Mouse (Mus musculus) forebrain, embryonic 14.5 days (tissue): ENCODE measurements at regions not wholly inside any gene's neighbourhood (a gene's known extent, or its start where the extent isn't known, plus 50 kb on each side); places are given as distances from the start of the nearest gene placed in this dataset.

ENCODE experiments used
- ATAC-seq: fragments of 200-750 bp; cut with Nextera tagmentation; 2 replicates; pipeline ENCODE4 v1.8.0; 2017; ENCODE audit warnings: mild to moderate bottlenecking, moderate library complexity
- DNase-seq: peaks from one replicate; pipeline ENCODE4 v3.0.0-alpha.2; 2015; ENCODE audit warnings: low spot score
- H3K27ac ChIP-seq: fragments of 300-500 bp; sonication (generic); 2 replicates; pipeline ENCODE4 v1.5.1; 2014; ENCODE audit warnings: low read depth, mild to moderate bottlenecking, control low read depth, low read length, moderate library complexity
- H3K27me3 ChIP-seq: fragments of 300-500 bp; sonication (generic); replicated peaks from 2 replicates; pipeline ENCODE4 v1.6.1; 2014; ENCODE audit warnings: low read length, control low read depth, mixed read lengths; ENCODE audit not compliant: control insufficient read depth, insufficient read depth
- H3K36me3 ChIP-seq: fragments of 300-500 bp; sonication (generic); 2 replicates; pipeline ENCODE4 v1.6.1; 2014; ENCODE audit warnings: low read length, control low read depth; ENCODE audit not compliant: control insufficient read depth, insufficient read depth
- H3K4me1 ChIP-seq: fragments of 300-500 bp; sonication (generic); 2 replicates; pipeline ENCODE4 v1.6.1; 2014; ENCODE audit warnings: antibody characterized with exemption, low read length, control low read depth; ENCODE audit not compliant: control insufficient read depth, insufficient read depth
- H3K4me2 ChIP-seq: fragments of 300-500 bp; sonication (generic); 2 replicates; pipeline ENCODE4 v1.6.1; 2014; ENCODE audit warnings: mild to moderate bottlenecking, control low read depth, low read length
- H3K4me3 ChIP-seq: fragments of 300-500 bp; sonication (generic); 2 replicates; pipeline ENCODE4 v1.5.1; 2014; ENCODE audit warnings: low read depth, low read length, control low read depth
- H3K9ac ChIP-seq: fragments of 300-500 bp; sonication (generic); 2 replicates; pipeline ENCODE4 v1.6.1; 2014; ENCODE audit warnings: mild to moderate bottlenecking, low read length, control low read depth, moderate library complexity
- H3K9me3 ChIP-seq: fragments of 300-500 bp; sonication (generic); replicated peaks from 2 replicates; pipeline ENCODE4 v1.6.1; 2016; ENCODE audit warnings: low read length, control low read depth, mixed read lengths; ENCODE audit not compliant: control insufficient read depth
- WGBS: fragments of 180-500 bp; shearing (Covaris S2); extraction: QIAGEN DNeasy Blood & Tissue Kit; methylation state at CpG from one replicate; pipeline ENCODE4 v1.1.7; 2014; 5-methylcytosine and 5-hydroxymethylcytosine counted together

- Histone ChIP-seq H3K9ac (no peak overlapping the region), H3K4me2 (no peak overlapping the region), H3K4me1 (no peaks in the 10 kb centered on the region), H3K4me3 (no peak overlapping the region), H3K36me3 (no peaks in the 10 kb centered on the region), H3K27me3 (no peaks in the 10 kb centered on the region), H3K27ac (no peak overlapping the region), H3K9me3 (no peaks in the 10 kb centered on the region)
- DNase-seq (peak; percentile 39), ATAC-seq (peak; percentile 52; the same call in 1 of the 2 replicates)
- WGBS: 64% methylated on average over 9 of the region's 9 CpGs
These were observed 139.5 kb upstream of the Zfp770 start for GRCm38 (mm10) chr2:114340578-114341293.

DNA sequence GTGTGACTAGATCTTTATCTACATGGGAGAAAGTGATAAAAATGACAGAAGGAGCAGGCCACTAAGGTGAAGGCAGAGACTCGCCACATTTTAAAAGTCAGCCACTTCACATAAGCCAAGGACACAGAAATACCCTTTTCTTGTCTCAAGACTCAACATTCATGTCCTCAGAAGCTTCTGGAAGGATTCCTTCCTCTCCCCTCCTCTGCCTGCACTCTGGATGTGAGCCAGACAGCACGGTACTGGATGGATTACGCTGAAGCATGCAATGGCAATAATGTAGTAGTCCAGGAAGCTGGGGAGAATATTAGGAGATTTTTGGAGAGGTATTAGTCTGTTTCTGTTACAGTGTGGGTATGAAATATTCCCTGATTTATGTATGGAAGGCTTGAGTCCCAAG lies 100.5 kb upstream of the Zfp770 start:
- no peak for DNase-seq

GRCm38 (mm10) chr2:114295110-114295509 lies 93.8 kb upstream of the Zfp770 start:
- DNase-seq (no peak), ATAC-seq (no peak)
- Histone ChIP-seq H3K36me3 (no peaks in the 10 kb centered on the region), H3K9ac (no peak overlapping the region), H3K27ac (no peak overlapping the region), H3K4me2 (no peak overlapping the region), H3K4me1 (no peaks in the 10 kb centered on the region), H3K4me3 (no peak overlapping the region), H3K27me3 (no peaks in the 10 kb centered on the region), H3K9me3 (no peaks in the 10 kb centered on the region)
- 70% methylated on average over 1 of the region's 1 CpGs for WGBS

More for the DNA sequence above, 100.5 kb upstream of the Zfp770 start:
- Histone ChIP-seq H3K4me3 (no peak overlapping the region), H3K36me3 (no peaks in the 10 kb centered on the region), H3K4me2 (no peak overlapping the region), H3K9me3 (no peaks in the 10 kb centered on the region), H3K27ac (no peak overlapping the region), H3K4me1 (no peaks in the 10 kb centered on the region), H3K27me3 (no peaks in the 10 kb centered on the region), H3K9ac (no peak overlapping the region)
- no peak for ATAC-seq
- WGBS: 85% methylated on average over 3 of the region's 3 CpGs

DNA sequence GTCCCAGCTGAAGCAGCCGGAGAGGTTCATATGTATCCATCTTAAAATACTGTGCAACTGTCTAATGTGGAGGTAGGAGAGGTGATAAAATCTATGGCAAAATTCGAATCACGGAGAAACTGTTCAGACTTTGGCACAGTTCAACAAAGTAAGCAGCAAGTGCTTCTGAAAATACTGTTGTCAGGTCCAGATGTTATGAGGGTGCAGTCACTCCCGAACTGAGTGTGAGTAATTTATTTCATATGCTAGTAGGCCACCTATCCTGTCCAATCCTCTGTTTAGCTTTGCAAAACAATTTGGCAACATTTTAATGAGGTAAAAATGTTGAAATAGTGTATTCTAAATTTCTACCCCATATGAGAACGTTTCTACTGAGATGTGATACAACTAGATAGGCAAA lies 90.1 kb upstream of the Zfp770 start:
- Histone ChIP-seq H3K4me1 (no peaks in the 10 kb centered on the region), H3K27ac (no peak overlapping the region), H3K9me3 (no peaks in the 10 kb centered on the region), H3K36me3 (no peaks in the 10 kb centered on the region), H3K4me2 (no peak overlapping the region), H3K4me3 (no peak overlapping the region), H3K9ac (no peak overlapping the region), H3K27me3 (no peaks in the 10 kb centered on the region)
- 85% methylated on average over 5 of the region's 5 CpGs for WGBS
- DNase-seq: no peak
- ATAC-seq: no peak

- peak; percentile 32 for DNase-seq
- Histone ChIP-seq H3K27me3 (no peaks in the 10 kb centered on the region), H3K4me1 (peaks cover 4% of the 10 kb centered on the region; the same call in 1 of the 2 replicates), H3K4me3 (no peak overlapping the region), H3K27ac (no peak overlapping the region), H3K9me3 (no peaks in the 10 kb centered on the region), H3K36me3 (no peaks in the 10 kb centered on the region), H3K4me2 (no peak overlapping the region), H3K9ac (no peak overlapping the region)
- no peak for ATAC-seq
These were observed 74.3 kb upstream of the Zfp770 start for GRCm38 (mm10) chr2:114275536-114275935.

DNA sequence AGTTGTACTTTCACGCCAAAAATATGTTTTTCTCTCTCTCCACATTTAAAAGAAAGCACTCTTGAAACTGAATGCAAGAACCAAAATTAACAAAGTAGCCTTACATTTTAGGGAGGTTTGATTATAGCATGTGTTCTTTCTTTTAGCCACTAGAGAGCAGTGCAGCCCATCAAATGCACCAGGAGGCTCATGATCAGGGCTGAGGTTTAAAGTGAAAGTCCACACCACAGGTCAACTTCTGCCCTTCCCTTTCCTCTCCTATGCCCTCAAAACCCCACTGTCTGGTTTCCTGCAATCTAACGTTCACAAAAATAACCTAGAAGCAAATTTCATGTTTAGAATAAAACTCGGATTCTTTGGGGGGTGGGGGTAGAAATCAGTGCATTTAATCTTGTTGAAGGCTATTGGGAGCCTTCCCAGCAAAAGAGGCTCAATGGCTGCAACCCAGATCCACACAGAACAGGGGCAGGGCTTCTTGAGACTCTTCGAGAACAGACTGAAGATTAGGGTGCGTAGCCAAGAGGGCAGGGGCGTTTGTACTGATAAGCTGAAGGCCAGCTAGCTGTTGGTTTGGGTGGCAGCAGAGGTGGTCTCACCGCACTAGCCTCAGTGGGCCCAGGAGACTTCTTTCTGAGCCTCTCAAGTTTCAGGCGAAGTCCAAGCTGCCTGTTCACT lies 59.3 kb upstream of the Zfp770 start:
- no peak overlapping the region for H3K27ac ChIP-seq
- H3K4me2 ChIP-seq: no peak overlapping the region
- DNase-seq: peak; percentile 71
- peak; percentile 81 for ATAC-seq
- WGBS: 41% methylated on average over 8 of the region's 8 CpGs
- no peaks in the 10 kb centered on the region for H3K9me3 ChIP-seq
- H3K27me3 ChIP-seq: no peaks in the 10 kb centered on the region
- H3K4me1 ChIP-seq: no peaks in the 10 kb centered on the region
- H3K36me3 ChIP-seq: no peaks in the 10 kb centered on the region
- H3K9ac ChIP-seq: no peak overlapping the region
- H3K4me3 ChIP-seq: no peak overlapping the region

GRCm38 (mm10) chr2:114259539-114259938 lies 58.3 kb upstream of the Zfp770 start:
- Histone ChIP-seq H3K4me1 (no peaks in the 10 kb centered on the region), H3K4me2 (no peak overlapping the region), H3K9ac (no peak overlapping the region), H3K9me3 (no peaks in the 10 kb centered on the region), H3K27ac (no peak overlapping the region), H3K4me3 (no peak overlapping the region), H3K36me3 (no peaks in the 10 kb centered on the region), H3K27me3 (no peaks in the 10 kb centered on the region)
- ATAC-seq (no peak), DNase-seq (no peak)
- WGBS: 72% methylated on average over 4 of the region's 4 CpGs
